Mouse (Mus musculus): ENCODE measurements around the gene Nt5dc3.

DNA sequence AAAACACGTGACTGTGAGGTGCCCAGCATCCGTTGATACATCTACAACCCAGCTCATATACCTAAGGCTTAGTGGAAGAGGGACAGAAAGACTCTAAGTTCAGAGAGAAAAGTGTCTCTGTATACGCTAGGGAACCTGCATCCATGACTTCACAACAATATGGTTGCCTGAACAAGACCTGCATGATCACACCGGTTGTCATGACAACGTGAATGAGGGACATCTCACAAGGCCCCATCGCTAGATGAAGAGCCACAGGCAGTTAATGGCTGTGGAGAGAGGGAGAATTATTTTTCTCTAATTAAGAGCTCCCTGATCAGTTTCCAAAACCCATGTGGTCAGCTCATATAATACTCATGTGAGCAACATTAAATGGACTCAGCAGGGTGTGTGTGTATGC, 73.4 kb downstream of the Nt5dc3 start:
- no peak for TF ChIP-seq CTCF (IDR thresholded peaks at IDR 0.05; ENCODE audit: control insufficient read depth, insufficient read depth, insufficient read length)
- TF ChIP-seq MYOG (IDR thresholded peaks at IDR 0.05; ENCODE audit: control insufficient read depth, extremely low read depth, insufficient read length), result no peak
- no peak for TF ChIP-seq MAX (IDR thresholded peaks at IDR 0.05)
